Mouse (Mus musculus) ES-Bruce4 (cell line): Measurements from ENCODE around the gene Card14.

Experiments used
- CTCF ChIP-seq: IDR thresholded peaks from one replicate; pipeline ENCODE4 v1.8.1; 2011; ENCODE audit warnings: low read depth, low read length
- EP300 ChIP-seq: IDR thresholded peaks from 2 replicates; pipeline ENCODE4 v1.6.1; 2011; ENCODE audit warnings: low read depth, low read length; ENCODE audit not compliant: insufficient read depth
- POLR2A ChIP-seq: IDR thresholded peaks from one replicate; pipeline ENCODE4 v1.8.1; 2011; ENCODE audit warnings: low read length; ENCODE audit not compliant: insufficient read depth

GRCm38 (mm10) chr11:119281030-119281429 is 26.5 kb upstream of the Card14 start:
- no peak for TF ChIP-seq EP300
- TF ChIP-seq POLR2A, result no peak
- TF ChIP-seq CTCF, result no peak
